Mouse (Mus musculus) intestine, postnatal 0 days (tissue): ENCODE results near the gene Sorcs1. TPM values are rescaled to one million over a fixed set of nuclear protein-coding genes. Genes with fewer than 3 reads are reported as not detected.
A peak's percentile ranks its signal among the peaks of the same experiment; 100 is the strongest.

Experiments used
- ATAC-seq: fragments of 200-750 bp; cut with Nextera tagmentation; 2 replicates; pipeline ENCODE4 v1.8.0; 2017; ENCODE audit warnings: mild to moderate bottlenecking, moderate TSS enrichment, moderate library complexity
- H3K27ac ChIP-seq: fragments of 300-500 bp; sonication (generic); 2 replicates; pipeline ENCODE4 v1.5.1; 2014; ENCODE audit warnings: mild to moderate bottlenecking, low read depth, low read length, moderate library complexity
- H3K27me3 ChIP-seq: fragments of 300-500 bp; sonication (generic); replicated peaks from 2 replicates; pipeline ENCODE4 v1.6.1; 2014; ENCODE audit warnings: low read length, mixed read lengths; ENCODE audit not compliant: control insufficient read depth, insufficient read depth
- H3K36me3 ChIP-seq: fragments of 300-500 bp; sonication (generic); 2 replicates; pipeline ENCODE4 v1.6.1; 2014; ENCODE audit warnings: mild to moderate bottlenecking, moderate library complexity; ENCODE audit not compliant: control insufficient read depth, insufficient read depth
- H3K4me1 ChIP-seq: fragments of 300-500 bp; sonication (generic); replicated peaks from 2 replicates; pipeline ENCODE4 v1.6.1; 2014; ENCODE audit warnings: antibody characterized with exemption, low read length, mixed read lengths; ENCODE audit not compliant: control insufficient read depth, insufficient read depth
- H3K4me2 ChIP-seq: fragments of 300-500 bp; sonication (generic); replicated peaks from 2 replicates; pipeline ENCODE4 v1.6.1; 2014; ENCODE audit warnings: low read depth, mild to moderate bottlenecking, moderate library complexity
- H3K4me3 ChIP-seq: fragments of 300-500 bp; sonication (generic); 2 replicates; pipeline ENCODE4 v1.5.1; 2014; ENCODE audit warnings: low read depth, low read length
- H3K9ac ChIP-seq: fragments of 300-500 bp; sonication (generic); 2 replicates; pipeline ENCODE4 v1.6.1; 2014; ENCODE audit warnings: mild to moderate bottlenecking, low read depth, low read length
- H3K9me3 ChIP-seq: fragments of 300-500 bp; sonication (generic); 2 replicates; pipeline ENCODE4 v1.6.1; 2016; ENCODE audit warnings: mixed run types; ENCODE audit not compliant: control insufficient read depth
- CTCF ChIP-seq: sonication (generic); IDR thresholded peaks from 2 replicates; pipeline ENCODE4 v1.5.1; 2016; ENCODE audit warnings: low read depth, mild to moderate bottlenecking, control low read depth, antibody characterized with exemption, moderate library complexity
- WGBS: fragments of 180-500 bp; shearing (Covaris S2); extraction: QIAGEN DNeasy Blood & Tissue Kit; methylation state at CpG from one replicate; pipeline ENCODE4 v1.1.7; 2014; 5-methylcytosine and 5-hydroxymethylcytosine counted together
- polyA plus RNA-seq: library from polyadenylated mRNA; unstranded; fragments of >200 nt; fragmentation: Nextera tagmentation; extraction: Ambion mirVana; gene quantifications from 2 replicates; pipeline ENCODE4 v1.2.1, GENCODE M21; 2015

Gene Sorcs1
- 0.68 and 0.87 TPM in 2 replicates for polyA plus RNA-seq

DNA sequence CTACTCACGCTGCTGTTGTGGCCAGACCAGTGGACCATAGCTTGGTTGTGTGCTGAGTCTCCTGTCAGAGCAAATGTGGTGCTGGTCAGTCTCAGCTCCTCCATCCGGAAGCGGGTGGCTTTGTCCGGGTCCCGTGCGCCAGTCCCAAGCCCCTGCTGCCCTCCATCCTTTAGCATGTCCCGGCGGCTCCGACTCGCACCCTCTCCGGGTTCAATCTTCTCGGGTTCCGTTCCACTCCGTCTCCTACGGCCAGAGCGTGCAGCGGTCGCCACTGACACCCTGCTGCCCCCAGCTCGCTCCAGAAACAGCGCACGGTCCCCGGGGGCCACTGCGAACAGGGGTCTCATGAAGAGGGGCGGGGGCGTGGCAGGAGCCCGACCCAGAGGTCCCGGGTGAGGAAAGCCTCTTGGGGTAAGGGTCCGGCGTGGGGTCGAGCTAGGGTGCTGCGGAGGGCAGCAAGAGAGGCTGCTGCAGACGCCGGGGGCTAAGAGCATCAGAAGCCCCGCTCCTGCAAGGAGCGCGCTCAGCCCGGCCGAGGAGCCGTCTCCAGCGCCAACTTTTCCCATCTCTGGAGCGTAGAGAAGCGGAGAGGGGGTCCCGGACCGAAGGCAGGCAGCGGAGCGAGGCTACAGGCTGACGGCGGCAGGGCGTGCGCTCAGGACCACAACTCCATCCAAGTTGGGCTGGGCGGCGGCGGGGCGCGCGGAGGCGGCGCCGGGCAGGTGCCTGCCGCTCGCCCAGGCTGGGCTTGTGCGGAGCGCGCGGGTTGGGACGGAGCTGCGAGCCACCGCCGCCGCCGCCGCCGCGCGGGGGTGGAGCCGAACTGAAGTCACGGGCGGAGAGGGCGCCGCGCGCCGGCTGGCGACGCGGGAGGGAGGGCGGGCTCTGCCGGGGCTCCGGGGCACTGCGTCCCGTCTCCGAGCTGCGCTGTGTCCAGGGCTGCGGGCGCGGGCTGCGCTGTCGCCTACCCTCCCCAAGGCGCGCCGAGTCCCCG, at the start of gene Sorcs1:
Sorcs1 (minus strand) TSS at position 744 of the 994 bp plus-strand sequence.
- 1% methylated on average over 75 of the region's 102 CpGs for WGBS
- peak within 1 kb of the TSS; percentile 83 for H3K4me2 ChIP-seq
- no peak within 1 kb of the TSS for H3K9ac ChIP-seq
- H3K36me3 ChIP-seq, result no peaks in the 10 kb centered on the region
- no peak; the same call in 1 of the 2 replicates for TF ChIP-seq CTCF
- peak; percentile 69 for ATAC-seq
- peaks cover 22% of the 10 kb centered on the region for H3K27me3 ChIP-seq
- H3K4me1 ChIP-seq, result no peaks in the 10 kb centered on the region
- H3K9me3 ChIP-seq, result no peaks in the 10 kb centered on the region
- peak within 1 kb of the TSS; percentile 52 for H3K4me3 ChIP-seq
- H3K27ac ChIP-seq, result no peak within 1 kb of the TSS

DNA sequence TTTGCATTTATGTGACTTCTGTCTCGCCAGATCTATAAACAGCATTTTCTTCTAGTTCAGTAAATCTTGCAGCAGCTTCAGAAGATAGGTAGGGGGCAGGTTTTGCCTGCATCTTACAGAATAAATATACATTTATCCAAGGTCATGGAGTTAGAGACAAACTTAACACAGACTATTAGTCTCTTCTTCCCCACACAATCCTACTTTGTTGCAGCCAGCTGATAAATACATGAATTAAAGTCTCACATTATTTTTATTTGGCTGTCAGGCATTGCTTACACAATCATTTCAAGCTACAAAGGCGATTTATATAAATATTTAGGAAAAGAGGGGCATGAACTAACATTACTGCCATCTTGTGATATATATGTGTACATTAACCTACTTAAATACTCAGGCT, 4.8 kb upstream of the Sorcs1 start:
- Histone ChIP-seq H3K27ac (no peak overlapping the region), H3K4me1 (no peaks in the 10 kb centered on the region), H3K9ac (no peak overlapping the region), H3K4me3 (no peak overlapping the region), H3K27me3 (peaks cover 7% of the 10 kb centered on the region), H3K4me2 (no peak overlapping the region), H3K9me3 (no peaks in the 10 kb centered on the region), H3K36me3 (no peaks in the 10 kb centered on the region)
- no peak for ATAC-seq
- WGBS, result 43% methylated on average over 2 of the region's 2 CpGs
- TF ChIP-seq CTCF, result no peak

GRCm38 (mm10) chr19:50678946-50679345, 500 bp upstream of the Sorcs1 start:
- Histone ChIP-seq H3K27ac (no peak overlapping the region), H3K4me3 (peak overlapping the region; percentile 52), H3K4me2 (peak overlapping the region; percentile 83), H3K9ac (no peak overlapping the region), H3K27me3 (peaks cover 22% of the 10 kb centered on the region), H3K36me3 (no peaks in the 10 kb centered on the region), H3K4me1 (no peaks in the 10 kb centered on the region), H3K9me3 (no peaks in the 10 kb centered on the region)
- ATAC-seq, result no peak
- no peak for TF ChIP-seq CTCF
- WGBS, result 0% methylated on average over 2 of the region's 2 CpGs

GRCm38 (mm10) chr19:50676578-50677524, 1.6 kb downstream of the Sorcs1 start:
- 45% methylated on average over 19 of the region's 19 CpGs for WGBS
- Histone ChIP-seq H3K9ac (no peak overlapping the region), H3K27ac (no peak overlapping the region), H3K9me3 (no peaks in the 10 kb centered on the region), H3K4me3 (no peak overlapping the region), H3K36me3 (no peaks in the 10 kb centered on the region), H3K4me2 (peak overlapping the region; percentile 83; the same call in 1 of the 2 replicates), H3K27me3 (peaks cover 22% of the 10 kb centered on the region), H3K4me1 (no peaks in the 10 kb centered on the region)
- no peak for ATAC-seq
- no peak for TF ChIP-seq CTCF

GRCm38 (mm10) chr19:50674921-50675320, 3.5 kb downstream of the Sorcs1 start:
- Histone ChIP-seq H3K9me3 (no peaks in the 10 kb centered on the region), H3K36me3 (no peaks in the 10 kb centered on the region), H3K4me3 (no peak overlapping the region), H3K9ac (no peak overlapping the region), H3K27me3 (peaks cover 22% of the 10 kb centered on the region), H3K4me1 (no peaks in the 10 kb centered on the region), H3K27ac (no peak overlapping the region), H3K4me2 (no peak overlapping the region)
- no peak for ATAC-seq
- TF ChIP-seq CTCF, result no peak
- WGBS, result 69% methylated on average over 5 of the region's 5 CpGs

DNA sequence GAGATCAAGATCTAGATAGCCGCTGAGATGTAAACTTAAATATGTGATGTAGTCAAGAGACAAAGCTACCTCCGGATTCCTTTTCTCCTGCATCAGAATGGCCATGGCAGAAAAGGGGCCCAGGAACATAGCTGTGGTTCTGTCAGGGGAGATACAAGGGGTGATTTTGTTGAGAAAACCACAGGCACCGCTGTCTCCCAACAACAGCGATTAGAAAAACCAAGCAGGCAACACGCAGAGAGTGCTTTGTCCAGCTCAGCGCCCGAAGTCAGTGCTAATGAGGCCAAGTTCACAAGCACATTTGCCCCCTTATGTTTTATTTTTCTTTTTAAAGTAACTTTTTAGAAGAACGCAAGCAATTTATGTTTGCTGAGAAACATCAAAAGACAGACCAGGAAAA, 10.9 kb downstream of the Sorcs1 start:
- H3K4me3 ChIP-seq, result no peak overlapping the region
- no peaks in the 10 kb centered on the region for H3K9me3 ChIP-seq
- no peak overlapping the region for H3K4me2 ChIP-seq
- no peaks in the 10 kb centered on the region for H3K36me3 ChIP-seq
- H3K27me3 ChIP-seq, result no peaks in the 10 kb centered on the region
- 82% methylated on average over 8 of the region's 8 CpGs for WGBS
- no peak for TF ChIP-seq CTCF
- H3K9ac ChIP-seq, result no peak overlapping the region
- ATAC-seq, result no peak
- H3K27ac ChIP-seq, result no peak overlapping the region
- no peaks in the 10 kb centered on the region for H3K4me1 ChIP-seq
